Mouse (Mus musculus) gastrocnemius, postnatal 36 days (tissue): ENCODE measurements around the gene Isg20l2. TPM values are rescaled to one million over a fixed set of nuclear protein-coding genes. Genes with fewer than 3 reads are reported as not detected.

Experiments
- DNase-seq, 2 experiments: peaks; one replicate each; pipeline ENCODE4 v3.0.0; 2022
- intact Hi-C: fragments of 180-260 bp; cut with DNase I; formaldehyde crosslinking; loops from one replicate; pipeline ENCODE4 v1.15.1; 2025
- total RNA-seq, 2 experiments: library from RNA; stranded (reverse); gene quantifications; 2 replicates each; pipeline ENCODE4 v1.2.3; 2021

Isg20l2 gene
- total RNA-seq, 2 experiments from 2014 or later = 6.2 to 8.0 TPM

DNA sequence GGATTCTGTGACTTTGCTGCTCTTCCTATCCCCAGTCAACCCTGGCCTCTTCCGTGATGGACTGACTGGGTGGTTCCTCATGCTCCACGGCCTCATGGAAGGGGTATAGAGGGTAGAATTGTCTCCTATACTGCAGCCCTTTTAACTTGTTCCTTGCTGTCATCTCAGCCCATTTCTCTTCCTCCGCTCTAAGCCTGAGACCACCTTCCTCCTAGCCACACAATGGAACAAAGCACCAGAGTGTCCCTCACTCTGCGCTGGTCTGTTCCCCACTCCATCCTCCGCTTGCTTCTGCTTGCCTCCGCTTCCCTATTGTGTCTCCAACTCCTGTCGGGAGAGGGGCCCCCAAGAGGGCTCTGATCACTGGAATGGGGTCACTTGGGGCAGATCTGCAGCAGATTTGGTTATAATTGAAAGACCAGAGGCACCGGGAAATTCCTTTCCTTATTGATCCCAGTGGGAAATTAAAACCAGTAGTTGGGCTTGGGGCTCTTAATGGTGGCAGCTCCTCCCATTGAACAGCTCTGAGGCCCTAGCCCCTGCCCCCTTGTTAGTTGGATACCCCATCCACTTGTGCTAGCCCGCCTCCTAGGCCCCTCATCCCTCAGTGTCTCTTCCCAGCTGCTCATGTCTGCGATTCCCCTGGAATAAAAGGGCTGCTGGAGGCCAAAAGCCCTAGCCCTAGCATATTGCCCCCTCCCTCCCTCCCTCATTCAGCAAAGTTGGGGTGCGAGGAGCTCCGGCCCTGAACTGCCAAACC lies 15.8 kb downstream of the Isg20l2 start:
- intact Hi-C loops = loop anchor here (2.0 to 5.0 kb wide), 2 partner anchors 45 to 1661 kb away; no protein-coding TSS in a partner anchor

DNA sequence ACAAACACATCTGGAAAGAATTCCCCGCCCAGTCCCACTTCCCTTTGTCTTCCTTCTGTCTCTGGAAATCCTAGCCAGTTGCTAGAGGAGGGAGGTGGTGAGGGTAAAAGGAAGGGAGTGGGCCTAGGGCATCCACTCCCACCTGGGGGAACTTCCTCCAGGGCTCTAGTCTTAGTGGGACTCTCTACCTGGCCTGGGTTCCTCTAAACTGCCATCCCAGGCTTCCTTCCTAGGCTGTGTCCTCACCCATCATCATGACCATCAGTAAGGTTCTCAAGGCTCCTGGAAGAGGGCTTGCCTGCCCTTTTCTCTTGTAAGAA lies 16.4 kb downstream of the Isg20l2 start:
- no peak for DNase-seq
- intact Hi-C loops = loop anchor here (5.0 kb wide), 1 partner anchor 1661 kb away; no protein-coding TSS in a partner anchor

More for the DNA sequence above, 15.8 kb downstream of the Isg20l2 start:
- DNase-seq = no peak

DNA sequence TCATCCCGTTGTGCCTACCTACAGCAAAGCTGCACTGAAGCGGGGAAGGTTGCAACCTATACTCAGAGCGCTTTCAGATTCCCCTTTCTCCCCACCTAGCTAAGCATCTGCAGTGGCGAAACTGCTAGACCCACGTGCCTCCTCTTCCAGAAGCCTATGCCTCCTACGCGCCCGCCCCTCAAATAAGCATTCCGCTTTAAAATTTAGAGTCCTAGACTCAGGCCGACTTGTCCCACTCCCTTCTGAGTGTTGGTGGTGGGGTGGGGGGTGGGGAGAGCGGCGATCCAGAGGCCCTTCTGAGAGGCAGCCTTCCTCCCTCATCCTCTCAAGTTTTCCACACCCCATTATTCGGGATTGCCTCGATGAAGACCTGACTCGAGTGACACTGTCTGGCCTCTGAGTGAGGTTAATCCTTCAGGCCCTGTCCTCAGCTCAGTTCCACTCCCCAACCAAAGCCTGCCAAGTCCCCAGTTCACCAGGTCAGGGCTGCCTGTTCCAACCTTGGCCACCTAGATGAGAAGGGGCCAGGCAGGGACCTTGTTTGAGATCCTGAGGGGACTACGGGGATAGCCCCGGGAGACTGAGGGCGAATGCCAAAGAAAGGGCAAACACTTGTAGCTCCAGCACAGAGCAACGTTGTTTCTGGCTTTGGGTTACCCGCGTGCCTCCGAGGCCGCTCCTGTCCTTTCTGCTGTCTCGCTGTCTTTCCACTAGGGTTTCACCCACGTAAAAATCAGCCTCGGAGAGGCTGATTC lies 17.1 kb downstream of the Isg20l2 start:
- intact Hi-C loops = loop anchor here (5.0 kb wide), 1 partner anchor 1660 kb away; no protein-coding TSS in a partner anchor
- no peak for DNase-seq

DNA sequence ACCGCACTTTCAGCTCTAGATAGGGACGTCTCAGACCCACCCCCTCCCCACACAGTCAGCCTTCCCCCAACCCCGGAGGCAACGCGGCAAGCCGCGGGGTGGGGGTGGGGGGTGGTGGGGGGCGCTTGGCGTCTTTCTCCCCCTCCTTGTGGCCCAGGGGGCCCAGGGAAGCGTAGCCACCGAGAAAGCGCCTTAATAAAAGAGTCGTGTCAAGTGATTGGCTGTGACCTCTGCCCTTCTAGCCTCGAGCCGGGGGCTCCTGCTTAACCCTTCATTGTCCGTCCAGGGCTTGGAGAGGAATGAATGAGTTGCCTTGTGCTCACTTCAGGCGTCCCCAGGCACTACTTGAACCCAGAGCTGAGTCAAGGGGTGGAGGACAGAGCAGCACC lies 17.7 kb downstream of the Isg20l2 start:
- intact Hi-C loops = loop anchor here (5.0 kb wide), 1 partner anchor 1659 kb away; no protein-coding TSS in a partner anchor
- no peak for DNase-seq

DNA sequence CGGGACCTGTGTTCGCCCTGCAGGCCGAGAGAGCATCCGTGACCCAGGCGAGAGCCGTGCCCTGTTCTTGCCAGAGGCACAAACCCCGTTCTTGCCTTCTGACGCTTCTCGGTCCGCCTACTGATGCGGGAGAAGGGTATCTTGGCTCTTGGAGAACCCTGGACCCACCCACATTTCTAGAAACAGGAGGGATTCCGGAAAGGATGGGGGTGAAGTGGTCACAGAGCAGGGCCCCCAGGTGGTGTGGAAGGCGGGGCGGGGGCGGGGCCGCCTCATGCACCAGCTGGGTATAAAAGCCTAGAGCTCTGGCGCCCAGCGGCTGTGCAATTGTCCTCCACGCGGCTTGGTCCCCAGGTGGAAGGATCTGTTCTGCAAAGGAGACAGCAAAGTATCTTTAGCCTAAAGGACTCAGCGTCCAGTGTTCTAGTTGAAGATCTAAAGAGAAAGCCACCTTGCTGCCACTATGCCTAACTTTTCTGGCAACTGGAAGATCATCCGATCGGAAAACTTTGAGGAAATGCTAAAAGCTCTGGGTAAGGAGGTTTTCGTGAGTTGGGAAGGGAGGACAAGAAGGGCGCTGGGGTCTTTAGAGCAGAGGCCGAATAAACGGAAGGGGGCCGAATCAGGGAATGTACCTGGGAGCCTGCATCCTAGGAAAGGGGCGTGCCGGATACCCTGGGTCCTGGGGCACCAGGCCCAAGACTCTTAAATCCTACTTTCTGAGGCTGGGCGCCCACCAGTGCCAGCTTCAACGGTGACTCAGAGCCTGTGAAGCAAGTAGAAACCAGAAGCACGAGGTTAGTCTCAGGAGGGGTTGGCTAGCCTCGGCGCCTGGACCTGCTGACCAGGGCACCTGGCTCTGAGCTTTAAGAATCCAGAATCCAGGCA lies 18.5 kb downstream of the Isg20l2 start, which contains the start of gene Crabp2:
TSS of gene Crabp2 (plus strand) at position 289 of the 888 bp plus-strand sequence.
- intact Hi-C loops = loop anchor here (5.0 kb wide), 1 partner anchor 1659 kb away; no protein-coding TSS in a partner anchor
- no peak for DNase-seq

DNA sequence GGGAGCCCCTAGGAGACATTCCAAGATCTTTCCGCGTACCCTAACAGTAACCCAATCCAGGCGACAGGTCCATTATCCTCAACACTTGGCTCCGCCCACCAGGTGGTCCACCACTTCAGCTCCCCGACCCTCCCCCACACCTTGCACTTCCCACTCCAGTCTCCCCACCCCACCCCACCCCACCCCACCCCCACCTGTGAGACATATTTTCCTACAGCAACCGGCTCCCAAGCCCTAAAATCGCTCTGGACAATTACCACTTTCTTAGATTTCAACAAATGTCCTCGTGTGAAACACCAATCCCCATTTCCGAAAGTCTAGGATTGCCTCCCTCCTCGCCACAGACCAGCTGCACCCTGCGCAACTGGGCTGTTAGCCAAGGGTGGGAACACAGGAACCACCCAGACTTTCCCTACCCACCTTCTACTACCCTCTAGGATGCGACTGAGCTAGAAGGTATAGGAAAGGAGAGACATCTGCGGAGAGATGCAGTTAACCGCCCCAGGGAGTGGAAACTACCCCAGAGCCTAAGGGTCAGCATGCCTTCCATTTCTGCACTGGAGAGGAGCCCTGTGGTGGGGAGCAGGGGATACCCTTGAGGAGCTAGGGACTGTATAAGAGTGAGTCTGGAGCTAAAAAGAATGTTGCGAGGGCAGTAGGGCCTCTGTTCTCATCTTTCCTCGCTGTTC lies 19.3 kb downstream of the Isg20l2 start:
- intact Hi-C loops = loop anchor here (5.0 kb wide), 1 partner anchor 1658 kb away; no protein-coding TSS in a partner anchor
- no peak for DNase-seq

DNA sequence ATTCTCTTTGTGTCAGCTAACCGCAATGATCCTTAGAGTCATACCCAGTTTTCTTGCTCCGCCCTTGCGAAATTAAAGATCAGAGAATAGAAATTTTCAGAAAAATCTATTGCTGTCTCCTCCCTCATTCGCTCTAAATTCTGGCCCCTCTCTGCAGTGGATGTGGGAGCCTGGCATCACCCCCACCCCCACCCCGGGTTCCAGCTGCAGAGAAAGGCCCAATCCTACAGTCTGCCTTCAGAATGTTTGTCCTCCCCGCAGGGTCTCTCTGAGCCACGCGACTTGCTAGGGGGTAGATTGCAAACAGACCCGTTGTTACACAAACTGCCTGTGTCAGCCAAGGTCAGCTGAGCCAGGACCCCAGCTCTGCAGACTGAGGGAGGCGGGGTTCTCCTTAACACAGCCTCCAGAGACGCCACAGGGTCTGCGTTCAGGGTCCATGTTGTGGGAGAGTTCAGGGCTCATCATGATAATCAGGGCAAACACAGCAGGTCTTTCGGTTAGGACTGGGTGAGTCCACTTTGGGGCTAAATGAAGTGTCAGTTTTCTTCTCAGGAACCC lies 19.9 kb downstream of the Isg20l2 start:
- DNase-seq = no peak
- intact Hi-C loops = loop anchor here (5.0 kb wide), 1 partner anchor 1657 kb away; no protein-coding TSS in a partner anchor

DNA sequence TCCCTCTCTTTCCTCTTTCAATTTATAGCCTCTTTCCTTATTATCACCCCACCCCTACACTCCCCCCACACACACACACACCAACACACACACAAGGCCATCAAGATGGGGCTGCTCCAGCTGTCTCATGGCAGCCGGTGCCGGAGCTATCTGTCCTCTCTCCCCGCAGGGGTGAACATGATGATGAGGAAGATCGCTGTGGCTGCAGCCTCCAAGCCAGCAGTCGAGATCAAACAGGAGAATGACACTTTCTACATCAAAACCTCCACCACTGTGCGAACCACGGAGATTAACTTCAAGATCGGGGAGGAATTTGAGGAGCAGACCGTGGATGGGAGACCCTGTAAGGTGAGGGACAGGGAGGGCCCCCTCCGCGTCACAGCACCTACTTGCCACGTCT lies 21.8 kb downstream of the Isg20l2 start:
- no peak for DNase-seq
- intact Hi-C loops = no loop called here

DNA sequence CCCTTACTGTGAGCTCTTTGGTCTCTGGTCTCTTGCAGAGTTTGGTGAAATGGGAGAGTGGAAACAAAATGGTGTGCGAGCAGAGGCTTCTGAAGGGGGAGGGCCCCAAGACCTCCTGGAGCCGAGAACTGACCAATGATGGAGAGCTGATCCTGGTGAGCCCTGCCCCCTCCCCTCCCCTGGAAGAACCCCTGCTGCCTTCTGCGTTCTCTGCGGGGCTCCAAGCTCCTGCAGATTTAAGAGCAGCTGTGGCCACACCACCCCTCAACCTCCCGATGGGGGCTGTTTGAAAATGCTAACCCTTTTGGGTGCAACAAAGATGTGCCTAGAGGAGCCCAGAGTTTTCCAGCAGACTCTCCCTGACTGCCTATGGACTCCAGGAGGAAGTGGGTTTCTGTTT lies 22.3 kb downstream of the Isg20l2 start:
- intact Hi-C loops = no loop called here

DNA sequence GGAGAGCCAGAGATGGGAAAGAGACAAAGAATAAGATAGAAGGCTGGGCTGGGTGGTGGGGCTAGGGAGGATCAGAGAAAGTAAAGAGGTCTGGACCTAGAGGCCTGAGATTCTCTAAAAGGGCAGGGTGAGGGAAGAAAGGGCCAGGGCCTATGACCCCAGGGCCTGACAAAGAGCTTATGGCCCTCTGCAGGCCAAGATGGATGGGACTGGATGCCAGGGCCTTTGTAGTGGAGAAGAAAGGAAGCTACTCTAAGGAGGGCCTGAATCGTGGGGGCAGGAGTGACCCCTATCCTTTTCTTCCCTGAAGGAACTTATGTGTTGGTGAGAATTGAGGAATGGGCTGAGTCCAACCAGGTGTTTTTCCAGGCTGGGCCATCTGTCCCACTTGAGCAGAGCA lies 27.9 kb downstream of the Isg20l2 start:
- DNase-seq = no peak
- intact Hi-C loops = no loop called here

More for the DNA sequence above, 22.3 kb downstream of the Isg20l2 start:
- no peak for DNase-seq

DNA sequence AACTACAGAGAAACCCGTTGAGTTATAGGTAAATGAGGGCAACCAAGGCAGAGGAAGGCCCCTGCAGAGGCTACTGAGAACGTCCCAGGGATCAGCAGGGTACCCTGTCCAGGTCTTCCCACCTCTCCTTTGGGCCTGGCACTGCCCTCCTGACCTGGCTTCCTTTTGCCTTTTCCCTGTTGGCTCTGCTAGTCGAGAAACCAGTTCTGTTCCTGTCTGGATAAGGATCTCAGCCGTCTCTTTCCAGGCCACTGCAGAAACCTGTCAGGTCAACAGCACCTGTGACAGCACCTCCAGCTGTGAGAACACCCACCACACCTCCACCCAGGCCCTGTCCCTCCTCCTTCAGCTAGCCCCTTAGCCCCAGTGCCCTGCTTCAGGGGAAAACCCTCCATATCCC lies 28.4 kb downstream of the Isg20l2 start:
- intact Hi-C loops = no loop called here
- no peak for DNase-seq

DNA sequence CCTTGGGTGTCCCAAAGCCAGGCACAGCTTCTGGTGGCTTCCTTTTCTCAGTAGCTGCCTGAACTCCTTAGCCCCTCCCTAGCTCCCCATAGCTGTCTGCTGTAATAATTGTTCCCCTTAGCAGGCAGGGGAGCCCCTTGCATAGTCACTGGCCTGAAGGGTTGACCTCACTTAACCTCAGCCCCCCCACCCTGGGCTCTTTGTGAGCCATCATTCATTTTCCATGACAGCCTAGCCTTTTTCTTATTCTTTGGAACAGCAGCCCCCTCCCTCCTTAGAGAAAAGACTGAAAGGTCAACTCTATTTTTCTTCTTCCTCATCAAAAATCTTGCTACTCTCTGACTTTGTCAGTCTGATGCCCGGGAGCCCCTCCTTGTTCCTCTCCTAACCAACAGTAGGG lies 28.9 kb downstream of the Isg20l2 start:
- intact Hi-C loops = no loop called here
- DNase-seq = no peak

DNA sequence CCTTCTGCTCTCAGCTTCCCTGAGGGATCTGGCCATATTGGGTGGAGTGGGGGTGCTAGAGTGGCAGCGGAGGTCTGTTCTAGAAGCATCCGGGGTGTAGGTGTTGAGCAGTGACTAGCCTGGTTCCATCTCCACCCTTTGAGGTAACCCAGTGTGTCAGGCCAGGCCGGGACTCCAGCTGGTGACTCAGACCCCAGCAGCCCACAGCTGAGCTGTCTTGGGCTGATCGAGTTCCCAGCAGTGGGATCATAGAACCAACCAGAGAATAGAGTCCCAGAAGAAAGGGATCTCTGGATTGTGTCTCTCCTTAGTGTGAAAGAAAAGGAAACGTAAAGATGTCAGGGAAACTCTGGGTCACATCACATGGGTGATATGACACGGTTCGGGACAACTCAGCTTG lies 29.3 kb downstream of the Isg20l2 start:
- intact Hi-C loops = no loop called here
- no peak for DNase-seq

DNA sequence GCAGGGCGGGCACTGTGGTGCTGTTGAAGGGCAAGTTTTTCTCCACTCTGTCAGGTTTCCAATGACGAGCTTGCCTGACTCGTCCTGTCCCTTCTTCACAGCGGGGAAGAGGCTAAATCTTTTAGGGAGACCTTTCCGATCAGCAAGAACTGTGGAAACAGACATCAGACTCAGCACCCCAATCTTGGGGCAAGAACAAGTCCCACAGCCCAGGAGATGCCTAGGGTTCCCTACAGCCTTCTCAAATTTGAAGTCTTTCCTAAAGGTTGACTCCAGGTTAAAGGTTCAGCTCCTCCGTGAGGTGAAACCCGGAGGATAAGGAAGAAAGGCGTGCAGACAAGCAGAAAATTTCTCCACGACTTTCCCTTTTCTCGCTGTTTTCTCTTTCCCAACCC lies 30.1 kb downstream of the Isg20l2 start:
- DNase-seq = no peak
- intact Hi-C loops = loop anchor here (2.0 kb wide), 1 partner anchor 25 kb away; no protein-coding TSS in a partner anchor

DNA sequence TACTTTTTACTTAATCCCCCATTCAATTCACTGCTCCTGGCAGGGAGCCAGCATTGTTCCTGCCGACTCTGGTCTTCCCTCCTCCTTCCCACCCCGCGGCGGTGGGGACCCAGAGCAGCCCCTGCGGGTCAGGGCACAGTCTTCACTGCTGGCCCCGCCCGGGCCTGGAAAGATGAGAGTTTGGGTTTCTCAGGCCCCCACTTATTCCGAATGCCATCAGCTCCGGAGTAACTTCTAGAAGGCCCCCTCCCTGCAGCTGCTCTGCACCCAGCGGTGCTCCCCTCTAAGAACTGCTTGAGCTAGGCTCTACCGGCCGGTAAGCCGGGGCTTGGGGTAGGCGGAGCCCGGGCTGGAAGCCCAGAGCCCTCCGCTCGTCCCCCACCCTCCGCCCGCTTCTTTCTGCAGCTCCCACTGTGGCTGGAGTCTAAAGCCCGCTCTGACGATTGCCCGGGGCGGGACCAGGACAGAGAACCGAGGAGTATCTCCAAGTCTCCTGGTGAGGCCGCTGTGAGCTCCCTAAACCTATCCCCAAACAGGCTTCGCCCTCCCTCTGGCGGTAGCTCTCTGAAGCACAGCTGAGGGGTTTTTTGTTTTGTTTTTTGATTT lies 30.6 kb downstream of the Isg20l2 start:
- DNase-seq = peak; percentile 82 to 86
- intact Hi-C loops = loop anchor here (2.0 kb wide), 1 partner anchor 26 kb away; no protein-coding TSS in a partner anchor

DNA sequence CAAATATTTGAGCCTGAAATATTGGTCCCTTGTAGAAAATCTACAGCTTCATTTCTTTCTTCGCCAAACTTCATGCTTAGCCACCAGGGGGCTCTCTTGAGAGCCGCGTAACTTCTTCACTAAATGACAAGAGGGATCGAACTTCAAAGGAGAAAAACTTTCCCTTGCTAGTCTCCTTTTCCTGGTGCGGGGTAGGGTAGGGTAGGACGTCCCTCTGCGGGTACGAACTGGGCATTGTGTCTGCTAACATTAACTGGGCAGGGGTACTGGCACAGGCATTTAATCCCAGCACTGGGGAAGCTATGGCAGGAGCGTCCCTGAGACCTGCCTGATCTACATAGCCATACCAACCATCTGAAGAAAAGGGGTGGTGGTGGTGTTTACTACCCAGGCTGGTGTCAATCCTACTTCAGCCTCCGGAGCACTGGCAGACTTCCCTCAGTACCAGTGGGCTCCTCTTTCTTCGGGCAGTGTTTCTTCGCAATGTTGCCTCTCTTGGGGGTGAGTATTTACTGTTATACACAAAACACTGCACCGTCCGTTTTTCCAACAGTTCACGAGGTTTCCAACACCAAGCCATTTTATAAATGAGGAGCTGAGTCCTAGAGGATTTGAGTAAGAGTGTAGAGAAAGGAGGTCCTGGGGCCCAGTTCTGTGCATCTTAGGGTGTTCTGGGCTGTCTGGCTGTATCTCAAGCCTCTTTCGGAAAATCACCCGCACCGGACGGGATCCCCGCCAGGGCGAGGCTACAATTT lies 40.2 kb downstream of the Isg20l2 start:
- peak; percentile 38 to 44 for DNase-seq
- intact Hi-C loops = loop anchor here (1.0 to 5.0 kb wide), 2 partner anchors 17 to 38 kb away; partner anchors contain the start of genes Isg20l2 and Rrnad1

DNA sequence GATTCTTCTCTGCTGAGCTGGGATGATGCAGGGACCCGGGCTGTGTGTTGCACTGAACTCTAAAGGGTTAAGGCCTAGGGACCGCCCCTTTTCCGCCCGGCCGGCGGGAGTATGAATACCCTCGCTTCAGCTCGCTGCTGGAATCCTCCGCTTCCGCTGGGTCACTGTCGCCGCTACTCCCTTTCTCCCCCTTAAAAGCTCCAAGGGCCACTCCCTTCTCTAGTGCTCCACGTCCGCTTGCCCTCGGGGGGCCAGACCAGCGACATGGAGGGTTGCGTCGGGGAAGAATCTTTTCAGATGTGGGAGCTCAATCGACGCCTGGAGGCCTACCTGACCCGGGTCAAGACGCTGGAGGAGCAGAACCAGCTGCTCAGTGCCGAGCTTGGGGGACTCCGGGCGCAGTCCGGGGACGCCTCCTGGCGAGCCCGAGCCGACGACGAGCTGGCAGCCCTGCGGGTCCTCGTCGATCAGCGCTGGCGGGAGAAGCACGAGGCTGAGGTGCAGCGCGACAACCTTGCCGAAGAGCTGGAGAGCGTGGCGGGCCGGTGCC lies 40.9 kb downstream of the Isg20l2 start, which contains the start of gene Nes:
TSS of gene Nes (plus strand) at position 140 of the 550 bp plus-strand sequence.
- intact Hi-C loops = loop anchor here (1.0 to 5.0 kb wide), 2 partner anchors 16 to 39 kb away; partner anchors contain the start of genes Isg20l2 and Rrnad1
- peak; percentile 38 to 39 for DNase-seq
